Mouse (Mus musculus): Measurements from ENCODE around the gene Hacd3.

Hacd3 gene

DNA sequence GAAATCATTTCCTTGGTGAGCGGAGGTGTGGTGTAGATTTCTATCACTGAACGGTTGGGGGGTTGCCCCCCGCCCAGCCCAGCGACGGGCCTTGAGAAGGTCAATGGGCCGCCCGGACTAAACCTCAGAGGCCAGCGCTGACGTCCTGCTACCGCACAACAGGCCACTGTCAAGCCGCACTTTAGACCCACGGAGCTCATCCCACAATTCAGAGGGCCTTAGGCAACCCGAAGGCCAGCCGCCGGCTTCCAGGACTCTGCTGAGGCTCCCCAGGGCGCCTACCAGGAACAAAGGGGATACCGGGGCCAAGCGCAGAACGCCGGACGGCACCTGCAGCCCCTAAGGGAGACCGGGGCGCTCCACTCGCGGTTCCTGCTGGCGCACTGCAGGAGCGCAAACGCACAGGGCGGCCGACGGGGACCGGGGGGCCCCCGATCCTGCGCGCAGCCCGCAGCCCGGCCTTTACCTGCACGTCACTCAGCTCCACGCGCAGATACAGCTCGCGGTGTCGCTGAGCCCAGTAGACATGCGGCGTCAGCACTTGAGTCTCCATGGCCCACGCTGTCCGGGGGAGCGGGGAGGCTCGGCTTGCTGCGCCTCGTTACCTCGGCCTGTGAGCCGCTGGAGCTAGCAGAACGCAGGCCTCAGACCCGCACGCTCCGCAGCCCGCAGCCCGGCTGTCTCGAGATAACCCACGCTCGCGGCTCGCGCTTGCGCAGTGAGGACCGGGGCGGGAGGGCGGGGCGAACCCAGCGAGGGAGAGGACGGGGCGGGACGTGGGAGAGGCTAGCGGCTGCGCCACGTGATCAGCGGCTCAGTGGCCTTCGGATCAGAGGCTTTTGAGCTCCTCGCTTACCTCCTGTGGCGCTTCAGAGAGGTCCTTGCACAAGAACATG is at the start of gene Hacd3:
Hacd3 (minus strand) TSS at position 703 of the 896 bp plus-strand sequence.
- peak; percentile 82 to 84 for DNase-seq (ENCODE audit: low spot score in 2 of 2)

DNA sequence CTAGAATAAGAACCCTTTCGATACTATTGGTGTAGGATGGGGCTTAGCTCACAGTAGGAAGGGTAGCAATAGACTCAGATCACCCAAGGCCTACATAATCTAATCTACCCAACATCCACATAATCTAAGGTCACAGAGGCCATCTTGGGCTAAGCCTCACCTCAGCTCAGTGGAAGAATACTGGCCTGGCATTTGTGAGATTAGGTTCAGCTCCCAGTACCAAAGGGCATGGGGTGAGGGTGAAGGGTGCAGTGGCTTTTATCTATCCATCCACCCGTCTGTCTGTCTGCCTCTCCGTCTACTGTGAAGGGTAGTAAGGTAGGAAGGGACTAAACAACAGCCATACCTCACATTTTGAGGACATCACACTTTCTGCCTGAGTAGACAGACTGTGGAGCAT is 49.1 kb upstream of the Hacd3 start:
- DNase-seq (ENCODE audit: low spot score in 2 of 2): no peak

DNA sequence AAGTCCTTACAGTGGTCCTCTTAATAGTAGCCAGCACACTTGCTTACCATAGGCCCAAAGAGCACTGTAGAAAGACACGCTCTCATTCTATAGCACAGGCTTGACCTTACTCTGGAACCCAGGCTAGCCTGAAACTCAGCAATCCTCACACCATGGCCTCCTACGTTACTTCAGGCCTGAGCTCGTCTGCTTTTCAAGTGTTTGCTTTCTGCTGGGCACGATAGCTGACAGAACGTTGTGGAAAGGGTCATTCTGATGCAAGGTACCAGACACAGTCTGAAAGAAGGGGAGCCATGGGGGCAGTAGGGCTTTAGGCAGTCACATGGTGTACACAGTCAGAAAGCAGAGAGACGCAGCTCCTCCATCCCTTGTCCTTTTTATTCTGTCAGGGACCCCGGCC is 42.8 kb upstream of the Hacd3 start:
- no peak for DNase-seq (ENCODE audit: low spot score in 2 of 2)

DNA sequence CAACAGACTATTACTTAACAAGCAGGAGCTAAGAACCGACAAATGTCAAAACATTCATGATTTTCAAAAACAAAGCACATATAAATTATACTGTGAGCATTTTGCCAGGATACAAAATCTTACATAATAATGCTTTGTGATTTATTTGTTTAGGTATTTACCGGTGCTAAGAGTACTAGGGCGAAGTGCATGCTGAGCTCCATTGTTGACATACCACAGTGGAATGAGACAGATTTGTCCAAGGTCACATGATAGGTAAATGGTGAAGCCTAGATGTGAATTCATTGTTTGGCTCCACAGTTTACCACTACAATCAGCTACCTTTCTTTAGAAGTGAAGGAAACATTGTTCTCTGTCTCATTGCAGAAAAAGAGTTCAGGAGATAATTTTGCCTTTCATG is 29.5 kb upstream of the Hacd3 start:
- no peak for DNase-seq (ENCODE audit: low spot score in 2 of 2)

DNA sequence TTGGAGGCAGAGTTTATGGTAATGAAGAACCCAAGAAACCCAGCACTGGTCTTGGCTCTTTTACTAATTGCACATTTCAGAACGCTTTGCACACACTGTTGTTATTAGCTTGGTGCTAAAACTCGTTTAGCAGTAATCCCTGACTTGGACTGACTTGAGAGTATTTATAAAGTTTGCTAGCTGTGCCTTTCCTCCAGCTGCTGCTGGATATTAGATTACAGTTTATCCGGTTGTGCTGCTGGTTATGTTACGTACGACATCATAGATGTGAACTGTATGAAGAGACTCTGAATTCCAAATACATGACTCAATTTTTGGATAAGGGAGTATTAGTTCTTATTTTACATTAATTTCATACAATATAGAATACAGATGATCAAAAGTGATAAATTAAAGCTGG is 27.9 kb upstream of the Hacd3 start:
- DNase-seq (ENCODE audit: low spot score in 2 of 2): no peak

DNA sequence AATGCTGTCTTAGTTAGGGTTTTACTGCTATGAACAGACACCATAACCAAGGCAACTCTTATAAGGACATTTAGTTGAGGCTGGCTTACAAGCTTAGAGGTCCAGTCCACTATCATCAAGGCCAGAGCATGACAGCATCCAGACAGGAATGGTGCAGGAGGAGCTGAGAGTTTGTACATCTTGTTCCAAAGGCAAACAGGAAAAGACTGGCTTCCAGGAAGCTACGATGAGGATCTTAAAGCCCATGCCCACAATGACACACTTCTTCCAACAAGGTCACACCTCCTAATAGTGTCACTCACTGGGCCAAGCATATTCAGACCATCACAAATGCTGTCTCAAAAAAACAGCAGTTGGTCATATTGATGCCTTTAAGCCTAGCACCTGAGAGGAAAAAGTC is 25.5 kb upstream of the Hacd3 start:
- DNase-seq (ENCODE audit: low spot score in 2 of 2): no peak

DNA sequence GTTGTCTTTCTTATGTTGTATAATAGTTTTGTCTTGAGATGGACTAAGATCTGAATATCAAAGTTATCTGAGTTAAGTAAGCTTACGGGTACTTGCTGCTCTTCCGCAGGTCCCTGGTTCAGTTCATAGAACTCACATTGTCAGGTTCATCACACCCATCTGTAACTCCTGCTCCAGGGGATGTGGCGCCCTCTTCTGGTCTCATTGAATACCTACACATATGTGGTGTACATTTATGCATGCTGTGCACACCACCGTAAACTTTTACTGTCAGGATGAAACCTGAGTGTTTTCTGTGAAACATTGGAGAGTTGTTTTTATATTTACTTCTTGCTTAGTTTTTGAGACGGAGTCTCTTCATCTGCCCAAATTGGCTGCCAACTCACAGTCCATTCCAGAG is 19.9 kb upstream of the Hacd3 start:
- DNase-seq (ENCODE audit: low spot score in 2 of 2): peak in 1 of 2 experiments; percentile 12

DNA sequence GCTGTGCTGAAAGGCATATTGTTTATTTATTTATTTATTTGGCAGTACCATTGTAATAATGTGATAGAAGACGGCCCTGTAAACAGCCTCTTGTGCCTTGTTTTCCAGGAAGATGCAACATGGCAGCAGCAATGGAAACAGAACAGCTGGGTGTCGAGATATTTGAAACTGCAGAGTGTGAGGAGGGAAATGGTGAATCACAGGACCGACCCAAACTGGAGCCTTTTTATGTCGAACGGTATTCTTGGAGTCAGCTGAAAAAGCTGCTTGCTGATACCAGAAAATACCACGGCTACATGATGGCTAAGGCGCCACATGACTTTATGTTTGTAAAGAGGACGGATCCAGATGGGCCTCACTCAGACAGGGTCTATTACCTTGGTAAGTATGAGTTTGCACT is 15.4 kb upstream of the Hacd3 start:
- DNase-seq (ENCODE audit: low spot score in 2 of 2): no peak

DNA sequence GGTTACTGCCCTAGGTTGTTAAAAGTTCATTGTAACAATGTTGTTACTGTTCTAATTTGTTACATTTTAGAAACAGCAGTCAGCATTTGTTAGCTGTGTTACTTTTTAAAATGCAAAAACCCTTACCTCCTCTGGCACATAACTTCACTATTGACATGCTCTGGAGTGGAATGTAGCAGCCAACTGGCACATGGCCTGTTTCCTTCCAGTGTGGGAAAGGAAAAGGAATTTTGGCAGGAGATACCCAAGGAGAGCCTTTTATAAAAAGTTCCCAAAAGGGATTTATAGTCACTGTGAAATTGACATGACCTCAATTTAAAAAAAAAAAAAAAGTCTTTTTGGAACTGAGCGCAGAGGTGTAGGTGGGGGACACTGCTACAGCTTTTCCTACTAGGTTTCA is 15.0 kb upstream of the Hacd3 start:
- no peak for DNase-seq (ENCODE audit: low spot score in 2 of 2)

DNA sequence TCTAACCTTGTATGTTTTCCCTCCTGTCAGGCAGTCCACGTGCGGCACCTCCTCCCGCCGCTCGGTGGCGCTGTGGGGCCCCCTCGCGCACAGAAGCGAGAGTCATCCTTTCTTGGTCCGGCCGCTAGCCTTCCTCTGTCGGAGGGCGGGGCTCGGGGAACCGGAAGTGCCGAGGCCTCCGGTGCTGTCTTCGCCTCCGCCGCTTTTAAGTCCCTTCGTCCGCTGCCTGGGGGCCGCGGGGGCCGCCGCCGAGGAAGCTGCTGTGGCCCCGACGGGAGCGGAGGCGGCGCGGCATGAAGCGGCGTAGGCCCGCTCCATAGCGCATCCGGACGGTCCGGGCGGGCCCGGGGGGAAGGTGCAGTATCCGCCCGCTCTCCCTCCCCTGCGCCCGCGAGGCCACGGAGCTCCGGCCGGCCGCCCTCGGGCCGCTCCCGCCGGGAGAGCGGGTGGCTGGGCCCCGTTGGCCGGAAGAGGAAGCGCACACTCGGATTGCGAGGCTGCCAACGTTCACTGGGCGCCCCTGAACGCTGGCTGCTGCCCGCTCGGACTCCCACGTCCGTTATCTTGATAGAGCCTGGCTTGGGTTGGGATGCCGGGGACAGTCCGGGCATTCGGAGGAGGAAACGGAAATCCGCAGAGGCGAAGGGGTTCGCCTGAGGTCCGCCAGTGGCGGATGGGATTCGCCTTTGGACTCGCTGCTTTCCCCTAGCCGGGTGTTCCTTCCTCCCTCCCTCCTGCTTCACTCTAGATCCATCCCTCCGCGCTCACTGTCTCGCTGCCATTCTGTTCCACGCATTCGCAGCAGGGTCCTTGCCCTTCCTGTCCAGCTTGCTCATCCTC is 11.0 kb upstream of the Hacd3 start, which contains the start of gene Dpp8:
Dpp8 (plus strand) TSS at position 146 of the 840 bp plus-strand sequence.
- peak; percentile 90 to 92 for DNase-seq (ENCODE audit: low spot score in 2 of 2)

DNA sequence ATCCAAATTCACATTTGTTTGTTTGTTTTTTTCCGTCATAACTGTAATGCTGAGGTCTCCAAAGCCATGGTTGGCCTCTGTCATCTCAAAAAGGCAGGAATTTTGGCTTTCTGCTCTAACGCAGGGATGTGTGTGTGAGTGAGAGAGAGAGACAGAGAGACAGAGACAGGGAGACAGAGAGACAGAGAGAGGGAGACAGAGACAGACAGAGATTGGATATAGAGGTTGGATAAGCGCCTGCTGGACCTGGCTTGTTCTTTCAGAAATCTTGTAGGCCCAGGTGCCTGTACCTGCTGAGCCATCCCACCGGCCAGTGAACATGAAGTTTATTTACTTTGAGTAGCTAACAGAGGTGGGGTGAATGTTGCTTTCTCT is 10.4 kb upstream of the Hacd3 start:
- no peak for DNase-seq (ENCODE audit: low spot score in 2 of 2)

DNA sequence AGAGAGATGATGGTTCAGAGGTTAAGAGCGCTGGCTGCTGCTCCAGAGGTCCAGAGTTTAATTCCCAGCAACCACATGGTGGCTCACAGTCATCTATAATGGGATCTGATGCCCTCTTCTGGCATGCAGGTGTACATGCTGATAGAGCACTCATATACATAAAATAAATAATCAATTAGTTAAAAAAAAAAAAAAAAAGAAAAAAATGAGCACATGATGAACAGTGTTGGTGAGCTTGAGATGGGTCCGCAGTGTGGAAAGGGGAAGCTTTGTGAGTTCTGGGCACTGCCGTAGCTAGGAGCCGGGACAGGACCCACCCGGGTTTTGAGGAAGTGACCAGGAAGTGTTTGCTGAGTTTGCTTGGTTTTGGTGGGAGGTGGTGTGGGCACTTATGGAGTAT is 9.9 kb upstream of the Hacd3 start:
- peak in 1 of 2 experiments; percentile 14 for DNase-seq (ENCODE audit: low spot score in 2 of 2)

DNA sequence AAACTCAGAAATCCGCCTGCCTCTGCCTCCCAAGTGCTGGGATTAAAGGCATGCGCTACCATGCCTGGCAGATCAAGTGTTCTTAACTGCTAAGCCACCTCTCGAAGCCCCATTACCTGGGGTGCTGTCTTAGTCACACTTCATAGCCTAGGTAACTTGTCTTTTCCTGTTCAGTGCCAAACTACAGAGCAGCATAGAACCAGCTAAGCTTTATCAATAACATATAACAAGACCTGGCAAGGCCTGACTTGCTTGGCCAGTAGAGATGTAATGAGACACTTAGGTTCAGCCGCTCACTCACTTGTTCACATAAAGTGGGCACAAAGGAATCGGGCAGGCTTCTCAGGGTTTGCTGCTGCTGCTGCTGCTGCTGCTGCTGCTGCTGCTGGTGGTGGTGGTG is 6.8 kb upstream of the Hacd3 start:
- DNase-seq (ENCODE audit: low spot score in 2 of 2): no peak

DNA sequence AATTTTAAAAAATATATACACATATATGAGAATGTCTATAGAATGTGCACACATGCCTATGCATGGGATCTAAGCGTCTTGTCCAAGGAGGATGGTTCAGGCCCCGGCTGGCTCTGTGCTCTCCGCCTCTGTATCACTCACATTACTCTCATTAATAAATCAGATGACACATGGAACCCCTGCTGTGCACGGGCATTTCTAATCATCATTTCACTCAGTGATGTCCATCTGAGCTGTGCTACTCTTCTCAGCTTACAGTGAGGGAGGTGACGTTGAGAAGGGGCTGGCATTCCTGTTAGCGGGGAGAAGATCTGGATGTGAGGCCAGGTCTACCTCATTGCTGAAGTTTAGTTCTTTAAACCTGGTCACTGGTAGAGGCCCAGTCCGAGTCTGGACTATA is 5.7 kb upstream of the Hacd3 start:
- no peak for DNase-seq (ENCODE audit: low spot score in 2 of 2)

DNA sequence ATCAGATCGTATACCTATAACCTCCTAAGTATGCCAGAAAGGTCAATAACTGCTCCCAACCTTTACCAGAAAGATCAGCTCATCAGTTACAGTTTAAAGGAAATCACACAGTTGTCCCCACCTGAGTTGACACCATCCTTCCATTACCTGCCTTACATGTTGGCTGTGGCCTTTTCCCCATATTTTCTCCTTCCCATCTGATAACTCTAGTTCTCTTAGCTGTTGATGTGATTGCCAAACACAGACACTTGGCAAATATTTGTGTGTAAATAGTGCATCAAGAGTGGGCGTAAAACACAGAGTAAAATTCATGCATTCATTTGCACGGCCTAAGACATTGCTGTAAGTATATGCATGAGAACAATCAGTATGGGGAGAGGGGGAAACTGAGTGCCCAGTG is 2.0 kb upstream of the Hacd3 start:
- DNase-seq (ENCODE audit: low spot score in 2 of 2): no peak

DNA sequence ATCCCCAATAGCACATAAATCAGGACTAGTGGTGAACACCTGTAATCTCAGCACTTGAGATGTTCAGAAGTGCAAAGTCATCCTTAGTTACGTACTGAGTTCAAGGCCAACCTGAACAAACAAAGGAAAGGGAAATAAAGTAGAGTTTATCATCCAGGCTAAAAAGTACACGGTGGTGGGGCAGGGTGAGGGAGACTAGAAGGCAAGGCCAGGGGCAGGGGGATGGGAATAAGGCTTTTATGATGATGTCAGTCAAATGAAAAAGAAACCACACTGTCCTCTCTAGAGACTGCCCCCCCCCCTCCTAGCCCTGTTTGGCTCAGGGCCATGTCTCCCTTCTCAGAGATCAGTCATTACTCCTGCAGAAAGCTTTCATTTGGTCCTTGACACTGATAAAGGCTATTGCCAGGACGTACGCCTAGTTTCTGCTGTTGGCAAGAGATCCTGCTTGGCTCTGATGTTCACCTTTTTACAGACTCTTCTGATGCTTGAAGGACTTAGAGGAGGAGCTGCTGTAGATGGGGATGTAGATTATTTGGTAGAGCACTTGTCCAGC is 1.2 kb upstream of the Hacd3 start:
- no peak for DNase-seq (ENCODE audit: low spot score in 2 of 2)

DNA sequence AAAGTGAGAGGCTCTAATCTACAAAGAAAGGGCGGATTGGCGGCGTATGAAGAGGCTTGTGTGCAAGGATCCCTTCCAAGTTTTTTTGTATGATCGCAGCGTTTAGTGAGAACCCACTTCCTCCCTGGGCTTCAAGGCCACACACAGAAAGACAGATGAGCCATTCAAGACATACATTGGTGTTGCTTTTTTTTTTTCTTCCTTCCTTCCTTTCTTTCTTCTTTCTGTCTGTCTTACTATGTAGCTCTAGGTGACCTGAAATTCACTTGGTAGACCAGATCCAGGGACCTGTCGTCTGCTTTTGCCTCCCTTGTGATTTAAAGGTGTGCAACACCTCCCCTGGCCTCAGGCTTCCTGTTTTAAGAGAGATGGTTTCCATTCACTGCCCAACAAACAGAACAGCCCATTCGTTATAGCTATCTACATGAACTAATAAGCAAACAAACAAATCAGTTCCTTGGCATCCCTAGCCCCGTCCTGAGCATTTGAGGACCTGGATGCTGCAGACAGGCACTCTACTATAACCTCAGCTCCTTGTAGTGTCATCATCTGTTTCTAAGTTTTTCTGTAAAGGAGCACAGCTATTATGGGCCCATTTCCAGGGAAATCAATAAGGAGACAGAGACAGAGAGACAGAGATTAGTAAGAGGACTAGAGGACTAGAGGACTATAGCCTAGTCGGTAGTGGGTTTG is 540 bp upstream of the Hacd3 start:
- no peak for DNase-seq (ENCODE audit: low spot score in 2 of 2)

DNA sequence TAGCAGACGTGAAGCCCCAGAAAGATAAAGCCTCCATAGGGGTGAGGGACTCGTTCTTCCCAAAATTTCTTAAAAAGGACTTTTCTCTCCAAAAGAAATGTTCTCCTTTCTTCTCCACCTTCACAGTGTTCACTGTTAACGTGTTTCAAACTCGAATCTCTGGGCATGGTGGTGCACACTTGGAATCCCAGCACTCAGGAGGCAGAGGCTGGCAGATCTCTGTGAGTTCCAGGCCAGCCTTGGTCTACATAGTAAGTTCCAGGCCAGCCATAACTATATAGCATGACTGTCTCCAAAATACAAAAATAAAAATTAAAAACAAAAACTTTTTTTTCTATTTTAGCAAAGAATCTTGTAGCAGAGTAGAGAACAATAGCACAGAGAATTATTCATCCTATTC is 1.4 kb downstream of the Hacd3 start:
- no peak for DNase-seq (ENCODE audit: low spot score in 2 of 2)

DNA sequence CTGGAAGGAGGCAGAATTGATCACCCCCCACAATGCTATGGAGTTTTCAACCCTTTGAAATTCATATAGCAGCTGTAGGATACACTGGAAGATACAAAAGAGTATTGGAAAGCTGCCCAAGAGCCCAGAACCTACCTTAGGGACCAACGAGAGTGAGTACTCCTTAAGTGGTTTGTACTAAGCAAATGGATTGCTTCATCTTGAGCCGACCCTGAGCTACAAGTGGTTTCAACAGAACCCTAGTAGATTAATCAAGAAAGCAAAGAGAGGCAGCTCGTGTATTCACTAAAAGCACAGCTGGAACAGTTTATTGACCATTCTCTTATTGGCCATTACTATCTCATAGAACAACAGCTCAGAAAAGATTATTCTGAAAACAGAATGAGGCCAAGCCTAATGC is 2.3 kb downstream of the Hacd3 start:
- DNase-seq (ENCODE audit: low spot score in 2 of 2): no peak

DNA sequence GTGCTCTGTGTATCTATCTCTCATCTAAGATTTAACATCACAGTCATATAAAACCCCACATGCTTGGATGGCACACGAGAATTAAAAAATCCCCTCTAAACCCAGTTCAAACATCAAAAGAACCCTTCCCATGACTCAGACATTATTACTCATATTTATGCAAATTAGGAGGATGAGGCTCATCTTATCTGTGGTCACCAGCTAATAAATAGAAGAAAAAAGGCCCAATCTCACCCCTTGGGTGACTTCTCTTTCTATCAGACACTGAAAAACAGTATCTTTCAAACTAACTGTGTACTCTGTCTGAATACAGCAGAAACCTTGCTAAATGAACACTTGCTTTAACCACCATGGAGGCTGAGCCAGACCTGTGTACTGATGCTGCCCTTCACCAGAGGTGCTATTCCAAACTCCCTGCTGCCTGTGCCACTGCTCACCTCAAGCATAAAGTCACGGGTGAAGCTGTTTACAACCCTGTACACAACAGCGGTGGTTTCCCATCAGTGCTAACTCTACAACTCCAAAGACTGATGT is 2.8 kb downstream of the Hacd3 start:
- no peak for DNase-seq (ENCODE audit: low spot score in 2 of 2)

DNA sequence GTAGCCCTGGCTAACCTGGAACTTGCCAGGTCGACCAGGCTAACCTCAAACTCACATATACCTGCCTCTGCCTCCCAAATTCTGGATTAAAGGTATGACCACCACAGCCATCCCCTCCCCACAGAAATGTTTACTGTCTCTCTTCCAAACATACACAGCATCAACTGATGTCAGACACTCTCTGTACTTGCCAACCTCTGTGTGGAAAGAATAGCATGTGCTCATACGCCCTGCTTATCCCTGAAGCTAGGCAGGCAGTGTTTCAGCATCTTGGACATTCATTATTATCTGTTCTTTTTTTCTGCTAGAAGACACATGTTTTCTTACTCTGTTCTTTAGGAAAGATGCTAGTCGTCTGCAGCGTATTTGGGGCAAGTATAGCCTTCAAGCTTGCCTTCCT is 3.6 kb downstream of the Hacd3 start:
- DNase-seq (ENCODE audit: low spot score in 2 of 2): no peak
